Mouse (Mus musculus): ENCODE data around the gene Hist1h4c.

DNA sequence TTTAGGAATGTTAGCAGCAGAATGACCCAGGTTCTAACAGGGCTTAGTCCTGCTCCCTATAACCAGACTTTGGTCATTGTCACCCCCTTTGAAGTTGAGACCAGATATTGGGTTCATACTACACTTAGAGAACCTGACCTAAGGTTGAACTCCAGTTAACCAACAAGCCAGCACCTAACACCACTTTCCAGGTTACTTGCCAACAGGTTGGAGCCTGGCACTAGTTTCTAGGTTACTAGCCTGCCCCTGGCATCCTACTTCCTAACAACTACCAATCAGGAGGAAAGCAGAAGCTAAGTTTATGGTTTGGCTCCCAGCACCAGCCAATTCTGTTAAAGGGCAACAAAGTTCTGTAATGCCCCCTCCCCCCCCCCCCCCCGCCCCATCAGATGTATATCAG is 27.0 kb upstream of the Hist1h4c start:
- TF ChIP-seq POLR2A (IDR thresholded peaks at IDR 0.05; ENCODE audit: insufficient read length, low read depth) (no peak), MAX (IDR thresholded peaks at IDR 0.05; ENCODE audit: low read depth) (no peak), USF1 (IDR thresholded peaks at IDR 0.05; ENCODE audit: low read depth) (no peak), POLR2AphosphoS2 (IDR thresholded peaks at IDR 0.05; ENCODE audit: insufficient read length, low read depth) (no peak), MYOD1 (IDR thresholded peaks at IDR 0.05; ENCODE audit: control insufficient read depth in 1 of 3, insufficient read length in 2 of 3, low read depth in 2 of 3) (no peak), E2F4 (IDR thresholded peaks at IDR 0.05; ENCODE audit: insufficient read depth) (no peak), CEBPB (IDR thresholded peaks at IDR 0.05; ENCODE audit: insufficient read depth, poor library complexity, severe bottlenecking) (no peak), MYOG (IDR thresholded peaks at IDR 0.05; ENCODE audit: control insufficient read depth in 1 of 3, insufficient read depth in 1 of 3, insufficient read length in 2 of 3, low read depth in 2 of 3) (no peak), TCF12 (IDR thresholded peaks at IDR 0.05; ENCODE audit: insufficient read depth, poor library complexity, severe bottlenecking) (no peak)

Data from myocyte (in vitro differentiated cells).